Mouse (Mus musculus): ENCODE measurements around the gene Mob4.

Gene Mob4

GRCm38 (mm10) chr1:55185718-55186117, 54.7 kb downstream of the Mob4 start:
- no peak for DNase-seq (ENCODE audit: low spot score)

- no peak for DNase-seq (ENCODE audit: low spot score)
Observed at GRCm38 (mm10) chr1:55186592-55187210, 55.7 kb downstream of the Mob4 start.

GRCm38 (mm10) chr1:55192015-55192414, 61.0 kb downstream of the Mob4 start:
- no peak for DNase-seq (ENCODE audit: low spot score)

GRCm38 (mm10) chr1:55192824-55193223, 61.8 kb downstream of the Mob4 start:
- no peak for DNase-seq (ENCODE audit: low spot score)

GRCm38 (mm10) chr1:55193316-55193715, 62.3 kb downstream of the Mob4 start:
- DNase-seq (ENCODE audit: low spot score): no peak

GRCm38 (mm10) chr1:55194064-55194915, 63.3 kb downstream of the Mob4 start:
- DNase-seq (ENCODE audit: low spot score): no peak

GRCm38 (mm10) chr1:55195021-55195420, 64.0 kb downstream of the Mob4 start:
- DNase-seq (ENCODE audit: low spot score): no peak

- no peak for DNase-seq (ENCODE audit: low spot score)
Observed at GRCm38 (mm10) chr1:55196327-55197003, 65.4 kb downstream of the Mob4 start.

- DNase-seq (ENCODE audit: low spot score): no peak
Observed at GRCm38 (mm10) chr1:55198719-55199118, 67.7 kb downstream of the Mob4 start.

GRCm38 (mm10) chr1:55201850-55202752, 71.1 kb downstream of the Mob4 start:
- no peak for DNase-seq (ENCODE audit: low spot score)
